Comparison of ENCODE assay signal across 26 mouse cellular contexts in genomic region chr6:136345641-136346040, GRCm38 (mm10). TPM values are rescaled to one million over a fixed set of nuclear protein-coding genes. Genes with fewer than 3 reads are reported as not detected.
DNase-seq lines count a peak whose midpoint lies in the region; ATAC-seq and TF ChIP-seq lines count a peak whose summit lies in the region.
"Had no signal": no experiment of that assay in that cellular context is flagged by ENCODE, and none has a peak within 500 bp of the region (broad histone marks: within the 10 kb centered on the region; RNA-seq: fewer than 3 reads in every experiment).

No protein-coding gene starts in this region.

- no peak overlapping the region for H3K27ac ChIP-seq in forebrain, embryonic 11.5 days (ENCODE audit: low read depth, low read length)
- no peak overlapping the region for H3K27ac ChIP-seq in forebrain, embryonic 16.5 days (ENCODE audit: low read length)
- no peak overlapping the region for H3K27ac ChIP-seq in heart, embryonic 10.5 days
- H3K27ac ChIP-seq in heart, embryonic 11.5 days (ENCODE audit: low read depth, low read length) = no peak overlapping the region
- 0 out of 2 replicates have a peak overlapping the region, but pooled peaks have one; percentile 0 for H3K27ac ChIP-seq in midbrain, embryonic 10.5 days (replicated peaks)
- H3K27ac ChIP-seq in midbrain, postnatal 0 days (ENCODE audit: low read depth, low read length) = no peak overlapping the region
- H3K27ac ChIP-seq: embryonic facial prominence, embryonic 10.5 days; embryonic facial prominence, embryonic 12.5 days; forebrain, embryonic 12.5 days had no signal

- no peak overlapping the region for H3K4me3 ChIP-seq in forebrain, embryonic 11.5 days (ENCODE audit: low read depth, low read length)
- H3K4me3 ChIP-seq in forebrain, embryonic 16.5 days (replicated peaks; ENCODE audit: low read length) = no peak overlapping the region
- H3K4me3 ChIP-seq in heart, embryonic 10.5 days = no peak overlapping the region
- no peak overlapping the region for H3K4me3 ChIP-seq in heart, embryonic 11.5 days (ENCODE audit: low read depth, low read length)
- no peak overlapping the region for H3K4me3 ChIP-seq in midbrain, embryonic 10.5 days
- no peak overlapping the region for H3K4me3 ChIP-seq in midbrain, postnatal 0 days (ENCODE audit: low read depth, low read length)
- H3K4me3 ChIP-seq: embryonic facial prominence, embryonic 10.5 days; embryonic facial prominence, embryonic 12.5 days; forebrain, embryonic 12.5 days had no signal

- no peaks in the 10 kb centered on the region for H3K27me3 ChIP-seq in forebrain, embryonic 11.5 days (ENCODE audit: control insufficient read depth, insufficient read depth, low read length)
- H3K27me3 ChIP-seq in forebrain, embryonic 16.5 days (replicated peaks; ENCODE audit: control insufficient read depth, insufficient read depth, low read length) = no peaks in the 10 kb centered on the region
- no peaks in the 10 kb centered on the region for H3K27me3 ChIP-seq in heart, embryonic 10.5 days (ENCODE audit: insufficient read depth, poor library complexity, severe bottlenecking)
- H3K27me3 ChIP-seq in heart, embryonic 11.5 days (ENCODE audit: control insufficient read depth, insufficient read depth, low read length) = no peaks in the 10 kb centered on the region
- no peaks in the 10 kb centered on the region for H3K27me3 ChIP-seq in midbrain, embryonic 10.5 days (ENCODE audit: low read depth, poor library complexity, severe bottlenecking)
- no peaks in the 10 kb centered on the region for H3K27me3 ChIP-seq in midbrain, postnatal 0 days (ENCODE audit: insufficient read depth, low read length)
- H3K27me3 ChIP-seq: embryonic facial prominence, embryonic 12.5 days; forebrain, embryonic 12.5 days had no signal

- H3K4me2 ChIP-seq in forebrain, embryonic 11.5 days (ENCODE audit: low read depth, low read length, severe bottlenecking) = no peak overlapping the region
- H3K4me2 ChIP-seq in forebrain, embryonic 16.5 days (ENCODE audit: low read length) = no peak overlapping the region
- no peak overlapping the region for H3K4me2 ChIP-seq in heart, embryonic 11.5 days
- H3K4me2 ChIP-seq in midbrain, postnatal 0 days (ENCODE audit: low read depth, low read length, poor library complexity, severe bottlenecking) = no peak overlapping the region
- H3K4me2 ChIP-seq: embryonic facial prominence, embryonic 12.5 days; forebrain, embryonic 12.5 days had no signal

- no peak for TF ChIP-seq CTCF in midbrain, postnatal 0 days (IDR thresholded peaks at IDR 0.05)

- H3K4me1 ChIP-seq in forebrain, embryonic 11.5 days (replicated peaks; ENCODE audit: control insufficient read depth, insufficient read depth, low read length) = no peaks in the 10 kb centered on the region
- no peaks in the 10 kb centered on the region for H3K4me1 ChIP-seq in forebrain, embryonic 16.5 days (replicated peaks; ENCODE audit: control insufficient read depth, insufficient read depth, low read length)
- H3K4me1 ChIP-seq in heart, embryonic 10.5 days = no peaks in the 10 kb centered on the region
- H3K4me1 ChIP-seq in heart, embryonic 11.5 days (ENCODE audit: control insufficient read depth, insufficient read depth, low read length) = no peaks in the 10 kb centered on the region
- H3K4me1 ChIP-seq in midbrain, embryonic 10.5 days = peaks cover 15% of the 10 kb centered on the region
- no peaks in the 10 kb centered on the region for H3K4me1 ChIP-seq in midbrain, postnatal 0 days (ENCODE audit: insufficient read depth, low read length)
- H3K4me1 ChIP-seq: embryonic facial prominence, embryonic 12.5 days; forebrain, embryonic 12.5 days had no signal

- ATAC-seq in forebrain, embryonic 11.5 days (replicated peaks; ENCODE audit: low FRiP score) = 0 out of 2 replicates have a peak, but pooled peaks have one; percentile 13
- ATAC-seq in forebrain, embryonic 16.5 days = no peak
- no peak for ATAC-seq in heart, embryonic 11.5 days (replicated peaks; ENCODE audit: insufficient number of reproducible peaks, low FRiP score, low TSS enrichment)
- no peak for ATAC-seq in midbrain, postnatal 0 days (ENCODE audit: low FRiP score)
- ATAC-seq: activated CD4-positive, CD25-positive, alpha-beta regulatory T cell, adult 4 months; CD4-positive, CD25-positive, alpha-beta regulatory T cell, adult 4 months; forebrain, embryonic 14.5 days; forebrain, postnatal 0 days; Patski had no signal

- no peak overlapping the region for H3K9ac ChIP-seq in forebrain, embryonic 11.5 days (ENCODE audit: low read length)
- no peak overlapping the region for H3K9ac ChIP-seq in forebrain, embryonic 16.5 days (replicated peaks; ENCODE audit: low read depth, low read length)
- no peak overlapping the region for H3K9ac ChIP-seq in heart, embryonic 11.5 days (ENCODE audit: low read depth, low read length)
- H3K9ac ChIP-seq in midbrain, postnatal 0 days (replicated peaks; ENCODE audit: low read length, poor library complexity, severe bottlenecking) = no peak overlapping the region
- H3K9ac ChIP-seq: embryonic facial prominence, embryonic 12.5 days; forebrain, embryonic 12.5 days; forebrain, postnatal 0 days had no signal

- 90% methylated on average over 7 of the region's 7 CpGs for WGBS in forebrain, embryonic 11.5 days
- WGBS in forebrain, embryonic 16.5 days = 82% methylated on average over 7 of the region's 7 CpGs
- 87% methylated on average over 7 of the region's 7 CpGs for WGBS in heart, embryonic 10.5 days
- 86% methylated on average over 7 of the region's 7 CpGs for WGBS in heart, embryonic 11.5 days (ENCODE audit: insufficient replicate concordance)
- WGBS in midbrain, embryonic 10.5 days = 89% methylated on average over 7 of the region's 7 CpGs
- WGBS in midbrain, postnatal 0 days = 89% methylated on average over 7 of the region's 7 CpGs

- no peaks in the 10 kb centered on the region for H3K36me3 ChIP-seq in forebrain, embryonic 11.5 days (ENCODE audit: control insufficient read depth, insufficient read depth, low read length)
- no peaks in the 10 kb centered on the region for H3K36me3 ChIP-seq in forebrain, embryonic 16.5 days (ENCODE audit: control insufficient read depth, insufficient read depth)
- no peaks in the 10 kb centered on the region for H3K36me3 ChIP-seq in heart, embryonic 10.5 days
- no peaks in the 10 kb centered on the region for H3K36me3 ChIP-seq in heart, embryonic 11.5 days (ENCODE audit: control insufficient read depth, insufficient read depth, low read length)
- no peaks in the 10 kb centered on the region for H3K36me3 ChIP-seq in midbrain, embryonic 10.5 days
- no peaks in the 10 kb centered on the region for H3K36me3 ChIP-seq in midbrain, postnatal 0 days (ENCODE audit: insufficient read depth, low read length)
- H3K36me3 ChIP-seq: embryonic facial prominence, embryonic 10.5 days; embryonic facial prominence, embryonic 12.5 days; forebrain, embryonic 12.5 days; G1E had no signal

- no peak for DNase-seq in forebrain, embryonic 11.5 days (ENCODE audit: low spot score)
- peak; percentile 60 for DNase-seq in heart, embryonic 10.5 days (ENCODE audit: low spot score)
- DNase-seq in midbrain, embryonic 10.5 days (ENCODE audit: low spot score) = no peak
- DNase-seq in midbrain, postnatal 0 days (ENCODE audit: low spot score) = no peak
- DNase-seq: adrenal gland, adult 8-10 months; adrenal gland, postnatal 14 days; adrenal gland, postnatal 36 days; B cell, adult 2 months; cerebellum, adult 11-12 months; cerebellum, adult 2 months; cerebellum, adult 9-10 months; cerebellum, postnatal 25 days; forebrain, postnatal 0 days had no signal

- no peaks in the 10 kb centered on the region for H3K9me3 ChIP-seq in forebrain, embryonic 11.5 days (ENCODE audit: control insufficient read depth, low read length)
- no peaks in the 10 kb centered on the region for H3K9me3 ChIP-seq in forebrain, embryonic 16.5 days (ENCODE audit: control insufficient read depth, low read length)
- H3K9me3 ChIP-seq in heart, embryonic 10.5 days = no peaks in the 10 kb centered on the region
- no peaks in the 10 kb centered on the region for H3K9me3 ChIP-seq in heart, embryonic 11.5 days (replicated peaks; ENCODE audit: control insufficient read depth, low read length)
- no peaks in the 10 kb centered on the region for H3K9me3 ChIP-seq in midbrain, embryonic 10.5 days (replicated peaks)
- H3K9me3 ChIP-seq in midbrain, postnatal 0 days (ENCODE audit: low read length) = no peaks in the 10 kb centered on the region
- H3K9me3 ChIP-seq: embryonic facial prominence, embryonic 10.5 days; embryonic facial prominence, embryonic 12.5 days; forebrain, embryonic 12.5 days had no signal

RNA-seq across cellular contexts. Expression of gene Gm8994, which starts 18.3 kb away (rescaled TPM):
- not detected in 2 replicates for polyA plus RNA-seq in forebrain, embryonic 11.5 days (2014; fragmentation: Nextera tagmentation; extraction: Ambion mirVana)
- polyA plus RNA-seq in forebrain, embryonic 16.5 days (2015; fragmentation: Nextera tagmentation; extraction: Ambion mirVana) = not detected in 2 replicates
- polyA plus RNA-seq in heart, embryonic 10.5 days (2016; fragmentation: Nextera tagmentation; extraction: Ambion mirVana) = not detected in 2 replicates
- polyA plus RNA-seq in heart, embryonic 11.5 days (2014; fragmentation: Nextera tagmentation; extraction: Ambion mirVana) = not detected in 2 replicates
- polyA plus RNA-seq in midbrain, embryonic 10.5 days (2016; fragmentation: Nextera tagmentation; extraction: Ambion mirVana) = not detected in 2 replicates
- total RNA-seq in midbrain, postnatal 0 days (2014; rRNA removed) = 0.11 TPM in 1 of 2 replicates, not detected in the other
- polyA plus RNA-seq in midbrain, postnatal 0 days (2015; fragmentation: Nextera tagmentation; extraction: Ambion mirVana) = not detected in 2 replicates
- total RNA-seq: adrenal gland, adult 18-20 months; adrenal gland, adult 8-10 months; adrenal gland, postnatal 14 days; adrenal gland, postnatal 36 days; CH12.LX; G1E had no signal
- polyA plus RNA-seq: activated CD4-positive, CD25-positive, alpha-beta regulatory T cell, adult 4 months; CD4-positive, CD25-positive, alpha-beta regulatory T cell, adult 4 months; embryonic facial prominence, embryonic 10.5 days; embryonic facial prominence, embryonic 12.5 days; embryonic facial prominence, embryonic 14.5 days; forebrain, embryonic 12.5 days; forebrain, embryonic 14.5 days; forebrain, postnatal 0 days had no signal
